Mouse (Mus musculus): Measurements from ENCODE around the gene Lsm12. TPM values are rescaled to one million over a fixed set of nuclear protein-coding genes. Genes with fewer than 3 reads are reported as not detected.

Lsm12 gene
- total RNA-seq, 2 experiments from 2014 or later: 102 to 105 TPM

DNA sequence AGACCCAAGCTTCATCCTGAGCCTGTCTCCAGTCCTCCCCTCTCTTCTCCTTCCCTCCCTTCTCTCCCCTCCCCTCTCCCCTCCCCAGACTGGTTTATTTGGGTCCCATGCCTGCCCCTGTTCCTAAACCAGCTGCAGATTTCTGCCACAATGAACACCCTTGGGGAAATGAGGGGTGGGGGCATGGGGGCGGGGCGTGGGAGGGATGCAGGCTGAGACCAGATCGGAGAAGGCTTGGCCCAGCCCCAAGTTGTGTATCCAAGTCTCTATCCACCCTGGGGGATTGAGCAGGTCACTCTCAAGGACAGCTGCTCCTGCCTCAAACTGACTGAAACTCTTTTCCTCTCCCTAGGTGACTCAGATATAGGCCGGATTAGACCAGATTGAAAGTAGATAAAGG lies 50.6 kb downstream of the Lsm12 start:
- DNase-seq (ENCODE audit: low spot score): no peak

DNA sequence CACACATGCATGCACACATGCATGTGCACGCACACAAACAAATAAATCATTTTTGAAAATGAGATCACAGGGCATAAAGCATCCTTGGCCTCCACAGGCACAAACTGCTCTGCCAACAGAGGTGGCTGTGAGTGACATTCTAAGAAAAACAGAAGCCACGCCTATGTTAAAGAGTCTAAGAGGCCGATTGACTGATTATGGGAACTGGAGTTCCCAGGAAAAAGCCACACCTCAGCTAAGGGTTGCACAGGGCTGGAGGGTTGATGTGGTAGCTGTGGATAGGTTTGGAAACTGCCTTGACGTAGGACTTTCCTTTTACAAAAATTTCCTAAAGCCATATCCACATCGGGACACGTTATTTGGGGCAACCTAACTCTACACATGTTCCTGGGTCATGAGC lies 67.7 kb downstream of the Lsm12 start:
- no peak for DNase-seq (ENCODE audit: low spot score)

DNA sequence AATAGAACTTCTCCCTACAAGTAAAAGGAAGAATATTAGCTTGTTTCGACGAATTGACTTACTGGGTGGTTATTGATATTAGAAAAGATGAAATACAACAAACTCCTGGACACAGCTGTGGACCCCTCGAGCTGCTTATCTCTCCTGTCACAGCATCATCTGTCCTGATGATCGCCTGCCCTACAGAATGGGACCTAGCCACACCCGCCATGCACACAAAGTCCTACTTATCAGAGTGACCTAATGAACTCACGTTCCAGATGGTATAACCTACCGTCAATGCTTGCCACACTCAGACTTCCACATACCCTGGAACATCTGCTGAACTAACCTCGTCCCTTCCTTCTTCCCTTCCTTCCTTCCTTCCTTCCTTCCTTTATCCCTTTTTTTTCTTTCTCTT lies 68.9 kb downstream of the Lsm12 start:
- DNase-seq (ENCODE audit: low spot score): no peak

Small RNA genes lying within 50 kb of the gene (microRNA-seq; reads per million reads assigned to microRNA genes)
- 2.4 reads per million for gene Mir8101

Other genes with a start within 250 kb of the Lsm12 start
- gene Sost, start 218.3 kb downstream of the Lsm12 start, total RNA-seq (2021): not detected
- not detected for gene Cfap97d1, start 201.0 kb downstream of the Lsm12 start, total RNA-seq (2021)
- gene Dusp3, start 198.3 kb downstream of the Lsm12 start, total RNA-seq (2021): 100 to 1,000 TPM; 153 to 161 TPM
- gene Mpp3, start 156.8 kb downstream of the Lsm12 start, total RNA-seq (2021): 10 to 100 TPM; 15.7 to 24.5 TPM
- gene Cd300lg, start 143.8 kb downstream of the Lsm12 start, total RNA-seq (2021): 10 to 100 TPM; 16.1 to 19.0 TPM
- 1 to 10 TPM; 1.0 to 1.2 TPM for gene Mpp2, start 96.8 kb downstream of the Lsm12 start, total RNA-seq (2021)
- not detected for gene Ppy, start 84.0 kb downstream of the Lsm12 start, total RNA-seq (2021)
- not detected for gene Pyy, start 77.5 kb downstream of the Lsm12 start, total RNA-seq (2021)
- not detected for gene Nags, start 39.8 kb downstream of the Lsm12 start, total RNA-seq (2021)
- gene Tmem101, start 28.9 kb downstream of the Lsm12 start, total RNA-seq (2021): 1 to 10 TPM; 9.3 to 9.8 TPM
- 10 to 100 TPM; 60.4 to 61.1 TPM for gene G6pc3, start 4.3 kb upstream of the Lsm12 start, total RNA-seq (2021)
- 100 to 1,000 TPM in 1 of 2 experiments, 10 to 100 TPM in 1; 73.6 to 104 TPM for gene Hdac5, start 44.9 kb upstream of the Lsm12 start, total RNA-seq (2021)
- not detected for gene BC030867, start 63.6 kb upstream of the Lsm12 start, total RNA-seq (2021)
- 10 to 100 TPM; 86.0 to 97.5 TPM for gene Asb16, start 83.4 kb upstream of the Lsm12 start, total RNA-seq (2021)
- 10 to 100 TPM; 14.6 to 15.8 TPM for gene Tmub2, start 99.6 kb upstream of the Lsm12 start, total RNA-seq (2021)
- 10 to 100 TPM in 1 of 2 experiments, 1 to 10 TPM in 1; 9.3 to 13.0 TPM for gene Atxn7l3, start 111.3 kb upstream of the Lsm12 start, total RNA-seq (2021)
- 10 to 100 TPM; 35.4 to 42.6 TPM for gene Ubtf, start 134.4 kb upstream of the Lsm12 start, total RNA-seq (2021)
- under 1 TPM in 1 of 2 experiments, not detected in 1; 0.07 TPM for gene Slc4a1, start 180.9 kb upstream of the Lsm12 start, total RNA-seq (2021)
- not detected for gene Rundc3a, start 208.1 kb upstream of the Lsm12 start, total RNA-seq (2021)
- gene Slc25a39, start 222.7 kb upstream of the Lsm12 start, total RNA-seq (2021): 10 to 100 TPM; 61.2 to 62.0 TPM
- gene Grn, start 245.0 kb upstream of the Lsm12 start, total RNA-seq (2021): 10 to 100 TPM; 17.1 to 20.7 TPM